Mouse (Mus musculus) heart, adult 11 months (tissue): Measurements from ENCODE around the gene Sspn.

Experiments
- DNase-seq: peaks from one replicate; pipeline ENCODE4 v3.0.0; 2022

Gene Sspn

DNA sequence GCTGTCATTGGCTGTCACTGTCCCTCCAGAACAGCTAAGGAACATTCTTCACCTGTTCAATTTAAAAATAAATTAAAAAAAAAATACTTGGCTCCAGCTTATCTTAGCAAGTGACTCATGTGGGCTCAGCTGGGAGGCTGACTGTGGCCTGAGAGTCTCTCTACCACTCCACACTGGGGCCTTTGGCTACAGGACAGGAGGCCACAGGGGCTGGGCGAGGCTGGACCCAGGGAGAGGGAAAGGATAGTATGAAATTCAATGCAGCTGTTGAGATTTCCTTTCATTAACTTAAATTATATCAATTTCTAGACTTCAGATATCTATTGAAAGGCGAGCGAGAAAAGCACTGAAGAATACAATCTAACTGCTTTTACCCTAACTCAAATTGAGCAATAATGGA is 45.9 kb downstream of the Sspn start:
- DNase-seq, result peak; percentile 94

DNA sequence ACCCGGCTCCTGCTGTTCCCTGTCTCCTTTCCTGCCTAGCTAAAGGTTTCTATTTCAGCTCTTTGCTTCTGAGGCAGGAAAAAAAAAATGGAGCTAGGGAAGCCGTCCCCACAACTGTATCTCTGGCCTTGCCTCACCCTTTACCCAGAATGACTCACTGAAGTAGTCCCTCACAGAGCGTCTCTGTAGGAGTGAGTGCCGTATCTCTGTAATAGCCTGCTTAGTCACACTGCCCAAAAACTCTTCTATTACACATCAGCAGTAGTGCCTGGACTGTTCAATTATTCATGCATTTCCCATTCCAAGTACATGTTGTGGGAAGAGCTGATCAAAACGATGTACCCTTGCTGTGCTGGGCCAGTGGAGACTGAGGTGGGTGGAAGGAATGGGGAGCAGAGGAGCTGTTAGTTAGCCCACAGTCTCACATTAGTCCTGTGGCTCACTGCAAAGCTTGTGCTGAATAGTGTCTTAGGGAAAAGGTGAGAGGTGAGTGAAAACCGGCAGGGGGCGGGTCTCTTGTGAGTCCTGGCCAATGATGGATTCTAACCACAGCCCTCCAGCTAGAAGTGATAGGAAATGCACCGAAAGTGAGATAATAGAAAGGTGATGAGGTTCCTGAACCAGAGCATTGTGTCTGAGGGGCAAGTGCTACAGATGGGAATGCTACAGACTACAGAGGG is 46.5 kb downstream of the Sspn start:
- DNase-seq, result peak; percentile 92

DNA sequence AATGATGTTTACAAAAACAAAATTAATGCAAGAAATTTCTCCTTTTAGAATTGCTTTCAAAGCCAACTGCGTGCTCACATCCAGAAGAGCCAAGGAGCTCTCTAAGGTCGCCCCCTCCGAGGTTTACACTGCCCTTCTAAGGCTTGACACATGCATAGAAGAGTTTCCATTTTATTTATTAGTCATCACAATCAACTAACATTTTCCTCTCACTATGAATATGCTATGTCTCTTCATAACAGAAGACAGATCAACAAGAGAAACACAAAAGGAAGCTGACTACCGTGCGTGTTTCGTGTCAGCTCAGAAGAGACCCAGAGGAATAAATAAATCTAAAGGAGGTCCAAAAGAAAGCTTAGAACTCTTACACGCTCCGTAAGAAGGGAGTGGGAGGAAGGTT is 49.6 kb downstream of the Sspn start:
- no peak for DNase-seq

DNA sequence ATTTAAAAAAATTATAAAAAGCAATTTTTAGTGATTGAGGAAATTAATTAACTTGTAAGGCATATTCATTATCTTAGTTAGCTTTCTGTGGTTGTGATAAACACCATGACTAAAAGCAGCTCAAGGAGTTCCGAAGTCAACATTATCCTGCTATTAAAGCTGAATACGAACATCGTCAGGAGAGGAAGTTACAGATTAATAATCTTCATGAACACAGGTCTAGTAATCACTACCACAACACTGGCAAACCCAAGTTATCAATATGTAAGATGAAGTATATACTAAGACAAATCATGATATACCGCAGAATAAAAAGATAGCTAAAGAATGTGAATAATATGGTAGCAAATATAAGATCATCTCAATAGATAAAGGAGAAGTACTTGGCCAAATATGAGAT is 50.9 kb downstream of the Sspn start:
- DNase-seq, result no peak

DNA sequence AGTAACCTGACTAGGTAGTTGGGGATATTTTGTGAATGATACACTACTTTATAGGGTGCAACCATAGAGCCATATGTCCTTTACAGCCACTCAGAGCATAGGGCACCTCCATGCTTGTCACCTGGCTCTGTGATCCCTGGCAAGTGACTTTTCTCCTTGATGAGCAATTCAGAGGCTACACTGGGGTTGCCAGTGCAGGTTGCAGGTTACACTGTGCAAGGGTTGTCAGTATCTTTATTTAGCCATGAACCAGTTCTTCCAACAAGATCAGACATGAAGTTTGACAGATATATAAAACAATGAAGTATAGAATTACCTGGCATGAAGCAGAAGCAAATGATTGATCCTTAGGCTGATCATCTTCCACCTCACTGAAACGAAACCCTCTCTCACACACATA is 59.1 kb downstream of the Sspn start:
- DNase-seq, result no peak

DNA sequence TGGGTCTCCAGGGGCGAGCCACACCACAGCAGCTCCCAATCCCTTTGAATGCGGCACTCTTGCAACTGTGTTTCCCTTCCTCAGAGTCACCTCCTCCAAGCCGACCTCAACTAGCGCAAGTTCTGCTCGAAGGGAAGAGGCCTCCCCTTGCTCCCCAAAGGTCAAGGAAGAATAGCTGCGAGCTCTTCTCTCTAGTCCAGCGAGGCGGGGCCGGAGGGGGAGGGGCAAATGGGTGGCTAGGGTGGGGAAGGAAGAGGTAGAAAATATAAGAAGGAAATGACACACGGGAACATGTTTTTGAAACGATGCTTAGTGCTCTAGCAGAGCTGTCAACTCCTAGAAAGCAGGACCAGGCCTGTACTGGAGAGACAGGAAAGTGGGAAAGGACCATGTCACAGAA is 61.1 kb downstream of the Sspn start:
- peak; percentile 91 for DNase-seq

DNA sequence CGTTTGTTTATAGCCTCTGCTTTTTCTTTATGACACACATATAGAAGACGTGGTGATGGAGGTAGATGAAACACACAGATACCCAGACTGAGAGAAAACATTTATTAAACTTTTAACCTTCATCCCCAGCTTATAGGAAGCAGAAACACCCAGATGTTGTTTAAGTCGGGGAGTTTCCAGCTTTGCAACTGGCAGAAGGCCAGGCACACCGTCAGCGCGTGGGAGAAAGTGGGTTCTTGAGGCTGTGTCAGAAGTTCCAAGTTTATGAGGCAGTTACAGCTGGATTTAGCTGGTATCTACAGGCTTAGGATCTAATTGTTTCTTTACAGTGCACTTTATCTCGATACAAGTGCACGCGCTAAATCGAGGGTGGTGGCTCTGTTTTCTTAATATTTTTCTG is 61.5 kb downstream of the Sspn start:
- peak; percentile 94 for DNase-seq

DNA sequence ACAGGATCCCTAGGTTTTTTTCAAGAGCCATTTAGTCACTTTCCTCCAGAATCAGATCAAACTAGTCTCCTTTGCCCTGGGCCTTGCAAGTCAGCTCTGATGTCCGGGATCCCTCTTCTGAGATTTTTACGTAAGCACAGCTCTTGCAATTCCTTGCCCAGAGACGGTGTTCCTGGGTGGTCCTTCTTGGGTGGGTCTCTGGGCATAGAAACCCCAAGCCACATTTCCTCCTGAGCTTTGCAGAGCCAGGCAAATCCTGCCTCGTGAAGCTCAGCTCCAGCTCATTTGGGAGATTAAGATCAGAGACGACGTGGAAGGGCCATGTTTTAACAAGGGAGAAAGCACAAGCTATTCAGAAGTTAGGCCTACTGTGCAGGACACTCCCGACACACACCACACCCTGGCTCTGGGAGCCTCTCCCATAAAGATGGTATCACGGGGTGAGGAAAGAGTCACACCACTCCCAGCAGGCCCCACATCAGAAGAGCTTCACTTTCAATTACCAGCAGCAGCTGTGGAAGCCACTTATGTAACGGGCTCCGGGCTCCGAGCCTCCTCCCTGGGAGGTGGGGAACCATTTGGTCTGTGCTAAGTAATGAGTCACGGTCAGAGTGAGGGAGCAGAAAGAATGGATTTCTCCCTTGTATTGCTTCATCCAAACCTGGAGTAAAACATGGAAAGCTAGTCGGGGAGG is 67.0 kb downstream of the Sspn start:
- peak; percentile 99 for DNase-seq

DNA sequence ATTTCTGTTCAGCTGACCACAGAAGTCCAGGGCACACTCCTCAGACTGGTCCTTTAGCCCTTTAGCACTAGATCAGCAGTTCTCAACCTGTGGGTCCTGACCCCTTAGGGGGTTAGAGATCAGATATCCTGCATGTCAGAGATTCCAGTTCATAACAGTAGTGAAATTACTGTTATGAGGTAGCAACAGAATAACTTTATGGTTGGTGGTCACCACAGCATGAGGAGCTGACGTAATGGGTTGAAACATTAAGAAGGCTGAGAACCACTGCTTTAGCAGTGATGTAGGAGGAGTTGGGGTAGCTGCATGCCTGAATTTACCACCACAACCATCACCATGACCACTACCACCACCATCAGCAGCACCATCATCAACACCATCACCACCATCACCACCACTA is 69.3 kb downstream of the Sspn start:
- no peak for DNase-seq

DNA sequence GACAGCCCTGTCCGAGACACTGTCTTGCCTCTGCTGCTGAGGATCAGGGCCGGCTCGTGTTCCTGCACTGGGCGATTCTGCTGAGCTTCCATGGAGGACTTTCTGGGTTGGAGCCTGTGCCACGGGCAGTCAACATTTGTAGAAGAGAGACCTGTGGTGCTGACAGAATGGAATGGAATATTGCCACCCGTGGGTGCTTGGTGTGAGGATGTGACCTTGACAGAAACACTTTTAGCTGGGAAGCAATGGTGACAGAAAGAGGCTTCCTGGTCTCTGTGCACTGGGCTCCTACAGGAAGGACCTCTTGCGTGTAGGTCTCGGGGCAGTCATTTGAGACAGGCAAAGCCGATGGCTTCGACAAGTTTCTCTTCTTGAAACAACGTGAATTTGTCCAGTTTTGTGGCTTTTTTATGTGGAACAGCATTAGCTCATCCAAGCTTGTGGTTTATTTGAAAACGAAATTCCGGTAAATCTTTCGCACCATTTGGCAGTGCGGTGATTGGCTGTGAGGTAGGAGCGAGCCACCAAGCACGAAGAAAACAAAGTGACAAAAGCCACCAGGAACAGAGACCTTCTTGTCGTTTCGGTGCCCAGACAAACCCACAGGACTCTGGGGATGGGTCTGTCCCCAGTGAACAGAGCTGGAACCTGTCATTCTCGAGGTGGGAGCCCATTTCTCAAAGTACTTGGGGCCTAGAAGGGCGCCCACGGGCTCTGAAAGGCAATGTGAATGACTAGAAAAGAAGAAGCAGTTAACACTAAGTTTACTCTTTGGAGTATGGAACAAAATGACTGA is 70.2 kb downstream of the Sspn start:
- peak; percentile 86 for DNase-seq

DNA sequence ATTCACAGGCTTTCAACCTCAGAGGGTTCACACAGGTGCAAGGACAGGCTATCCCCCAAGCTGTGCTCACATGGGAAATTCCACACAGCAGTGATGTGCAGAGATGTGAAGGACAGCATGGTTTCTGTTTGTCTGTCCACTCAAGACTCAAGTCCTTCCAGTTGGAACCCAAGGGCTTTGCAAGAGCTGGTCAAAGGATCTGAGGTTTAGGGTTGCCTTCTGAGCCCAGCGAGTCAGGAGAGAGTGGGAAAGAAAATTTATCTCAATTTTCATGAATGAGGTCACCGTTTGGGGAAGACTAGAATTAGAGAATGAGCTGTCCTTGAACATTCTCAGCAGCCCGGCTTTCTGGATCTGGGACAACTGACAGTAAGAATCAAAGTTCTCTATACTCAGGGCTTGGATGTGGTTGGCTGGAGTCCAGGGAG is 72.7 kb downstream of the Sspn start:
- peak; percentile 81 for DNase-seq

DNA sequence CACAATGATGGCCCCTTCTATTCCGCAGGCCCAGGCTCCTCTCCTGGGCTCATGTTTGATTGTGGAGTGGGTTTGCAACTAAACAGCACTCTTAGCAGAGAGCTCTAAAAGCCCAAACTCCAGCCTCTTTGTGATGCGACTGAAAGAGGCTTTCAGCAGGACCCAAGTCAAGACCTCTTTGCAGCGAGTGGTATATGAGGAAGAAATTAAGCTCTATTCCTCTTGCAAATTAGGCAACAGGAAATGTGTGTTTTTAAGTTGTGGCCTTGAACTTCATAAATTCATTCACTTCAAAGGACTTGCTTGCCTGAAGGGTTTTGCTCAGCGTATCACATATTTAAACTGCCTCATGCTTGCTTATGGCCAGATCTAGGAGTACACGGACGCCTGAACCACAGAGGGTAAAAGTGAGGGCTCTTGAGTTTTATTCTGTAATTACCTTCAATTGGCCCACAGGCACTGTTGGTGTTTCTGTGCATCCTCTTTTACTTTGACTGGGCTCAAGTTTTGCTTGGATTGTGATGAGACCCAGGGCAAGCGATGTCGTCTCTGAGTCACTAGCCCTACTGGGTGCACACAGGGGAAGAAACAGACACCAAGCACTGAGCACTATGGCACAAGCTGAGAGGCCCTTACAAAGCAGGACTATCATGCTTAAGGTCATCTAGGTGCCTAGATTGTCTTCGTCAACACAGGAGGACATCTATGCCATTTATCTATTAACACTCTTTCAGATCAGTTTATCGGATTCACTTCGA is 73.9 kb downstream of the Sspn start:
- DNase-seq, result peak; percentile 70

DNA sequence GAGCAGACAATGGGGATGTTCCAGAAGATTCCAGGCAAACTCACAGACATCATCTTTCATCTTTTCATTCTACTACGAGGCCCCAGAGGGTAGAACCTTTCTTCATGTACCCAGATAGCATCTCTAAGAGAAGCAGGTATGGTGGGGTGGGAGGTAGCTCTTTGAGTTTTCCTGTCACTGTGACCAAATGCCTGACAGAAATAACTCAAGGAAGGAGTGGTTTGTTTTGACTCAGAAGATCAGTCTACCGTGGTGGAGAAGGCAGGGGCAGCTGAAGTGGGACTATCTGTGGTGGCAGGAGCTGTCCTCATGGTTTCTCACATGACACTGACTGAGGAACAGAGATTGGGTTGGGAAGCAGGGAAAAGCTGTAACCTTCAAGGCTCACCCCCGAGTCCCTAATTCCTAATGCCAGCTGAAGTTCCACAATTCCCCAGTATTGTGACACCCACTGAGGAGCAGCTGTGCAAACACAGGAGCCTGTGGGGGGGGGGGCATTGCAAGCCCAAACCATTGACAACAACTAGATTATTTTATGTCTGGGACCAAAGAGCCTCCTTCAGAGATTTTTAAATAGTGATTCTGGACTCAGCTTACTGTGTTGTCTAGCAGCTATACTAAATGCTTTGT is 74.6 kb downstream of the Sspn start:
- peak; percentile 91 for DNase-seq

DNA sequence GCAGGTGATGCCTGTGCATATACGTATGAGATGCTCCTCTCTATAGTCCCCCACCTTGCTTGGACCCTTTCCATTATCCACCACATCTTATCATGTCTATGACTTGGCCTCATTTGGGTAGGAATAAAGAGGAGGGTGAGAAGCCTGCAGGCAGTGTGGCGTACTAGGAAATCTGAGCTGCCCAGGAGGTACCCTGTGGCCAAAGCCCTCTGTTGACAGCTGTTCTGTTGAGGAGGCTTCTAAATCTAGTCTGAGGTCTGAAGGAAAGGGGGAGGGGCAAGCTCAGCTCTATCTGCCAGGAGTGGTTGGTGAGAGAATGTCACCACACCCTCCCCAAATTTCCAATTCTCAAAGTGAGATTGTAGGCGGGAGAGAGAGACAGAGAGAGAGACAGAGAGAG is 75.3 kb downstream of the Sspn start:
- peak; percentile 86 for DNase-seq

DNA sequence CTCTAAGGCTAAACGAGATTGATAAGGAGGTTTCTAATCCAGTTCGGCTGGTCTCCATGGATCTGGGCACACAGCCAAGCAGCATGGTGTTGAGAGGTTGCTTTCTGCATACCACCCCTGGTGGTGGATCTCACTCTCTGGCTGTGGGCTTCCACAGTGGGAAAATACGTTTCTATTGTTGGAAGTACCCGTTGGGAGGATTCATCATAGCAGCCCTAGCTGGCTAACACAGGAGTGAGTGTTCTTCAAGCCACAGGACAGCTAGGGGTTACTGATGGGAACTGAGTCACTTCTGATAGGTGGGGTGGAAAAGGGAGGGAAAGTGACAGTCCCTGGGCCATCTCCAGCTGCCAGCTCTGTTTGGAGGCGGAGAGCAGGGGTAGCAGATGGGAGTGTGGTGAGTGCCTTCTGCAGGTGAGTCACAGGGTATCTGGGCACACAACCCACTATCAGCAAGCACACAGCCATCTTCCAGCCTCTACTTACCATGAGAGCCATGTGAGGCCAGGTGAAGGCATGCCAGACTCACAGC is 77.1 kb downstream of the Sspn start:
- peak; percentile 93 for DNase-seq

DNA sequence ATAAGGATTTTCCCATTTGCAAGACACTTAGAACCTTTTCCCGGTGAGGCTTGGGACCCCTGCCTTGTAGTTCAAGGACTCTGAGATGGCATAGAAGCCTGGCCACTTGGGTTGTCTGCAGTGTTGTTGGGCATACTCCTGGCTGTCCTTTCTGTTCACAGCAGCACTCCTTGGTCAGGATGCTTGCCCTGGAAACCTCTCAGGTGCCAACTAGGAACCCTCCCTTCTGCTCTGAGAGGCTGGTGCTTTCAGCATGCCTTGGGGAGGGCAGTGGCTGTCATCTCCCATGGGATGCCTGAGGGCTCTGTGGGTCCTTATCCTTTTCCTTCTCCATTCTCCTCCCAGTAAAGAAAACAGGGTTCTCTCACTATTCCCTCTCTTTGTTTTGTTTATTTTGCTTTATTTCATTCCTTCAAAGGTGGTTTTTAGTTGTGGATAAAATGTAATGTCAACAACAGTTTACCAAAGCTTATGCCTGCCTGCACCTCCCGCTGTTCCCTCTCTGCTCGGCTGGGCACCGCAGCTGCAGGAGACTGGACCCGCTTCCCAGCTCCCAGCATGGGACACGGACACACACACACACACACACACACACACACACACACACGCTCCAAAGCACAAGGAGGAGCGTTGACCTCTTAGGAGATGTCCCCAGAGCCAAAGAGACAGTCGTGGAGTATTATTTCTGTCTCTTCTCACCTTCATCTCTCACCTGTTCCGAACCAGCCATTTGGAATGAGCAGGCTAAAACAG is 77.9 kb downstream of the Sspn start:
- peak; percentile 74 for DNase-seq

DNA sequence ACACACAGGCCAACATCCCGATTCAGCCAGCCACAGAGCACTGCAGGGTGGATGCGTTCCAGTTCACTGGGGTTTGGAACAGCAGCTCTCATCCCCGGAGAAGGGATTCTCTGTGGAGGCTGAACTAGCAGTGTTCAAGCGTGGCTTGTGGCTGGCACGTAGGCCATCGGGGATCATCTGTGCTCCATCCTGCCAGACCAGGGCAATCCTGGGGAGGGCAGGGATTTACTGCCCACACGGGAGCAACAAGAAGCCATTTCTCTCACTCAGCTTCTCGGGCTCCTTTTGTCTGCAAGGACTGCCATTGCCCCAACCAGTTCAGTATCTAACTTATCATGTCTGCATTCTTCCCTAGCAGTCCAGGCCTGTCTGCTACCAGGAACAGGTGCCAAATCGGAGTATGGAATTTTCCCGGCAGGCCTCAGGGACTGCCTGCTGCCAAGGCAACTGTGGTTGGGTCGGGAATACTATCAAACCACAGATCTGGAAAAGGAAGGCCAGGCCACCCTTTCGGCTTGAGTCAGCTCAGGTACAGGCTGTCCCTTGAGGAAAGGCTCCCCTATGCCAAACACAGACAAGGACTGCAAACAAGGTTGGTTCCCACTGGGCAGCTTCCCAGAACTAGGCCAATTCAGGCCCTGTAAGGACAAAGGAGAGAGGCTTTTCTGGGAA is 78.8 kb downstream of the Sspn start:
- DNase-seq, result peak; percentile 97

DNA sequence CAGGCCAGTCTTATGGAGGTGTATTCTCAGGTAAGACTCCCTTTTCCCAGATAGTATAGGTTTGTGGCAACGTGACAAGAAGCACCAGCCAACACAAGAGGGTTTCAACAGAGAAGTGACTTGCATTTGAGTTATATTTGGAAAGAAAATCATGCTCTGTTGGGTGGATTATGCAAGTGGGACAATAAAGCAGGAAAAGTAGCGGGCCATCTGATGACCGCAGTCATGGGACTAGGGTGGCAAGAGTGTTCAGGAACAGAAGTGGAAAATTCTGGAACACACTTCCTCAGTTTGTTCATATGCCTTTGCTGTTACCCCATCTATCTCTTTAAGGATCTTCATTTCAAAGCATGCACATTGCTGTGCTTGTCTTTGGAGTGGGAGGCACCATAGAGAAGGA is 82.9 kb downstream of the Sspn start:
- peak; percentile 94 for DNase-seq
